Mouse (Mus musculus): ENCODE results near the gene Hoxd3. TPM values are rescaled to one million over a fixed set of nuclear protein-coding genes. Genes with fewer than 3 reads are reported as not detected.

The Hoxd3 gene
- polyA plus RNA-seq, 1 experiment, result 5.7 TPM

GRCm38 (mm10) chr2:74698201-74699052 is 13.3 kb upstream of the Hoxd3 start:
- H3K4me3 ChIP-seq (replicated peaks; ENCODE audit: insufficient read depth, low read depth, low read length), result no peak overlapping the region
- no peak overlapping the region for H3K27ac ChIP-seq (ENCODE audit: insufficient read depth, low read length)
- no peaks in the 10 kb centered on the region for H3K4me1 ChIP-seq (ENCODE audit: control insufficient read depth, insufficient read depth, low read length)
- TF ChIP-seq POLR2A (IDR thresholded peaks at IDR 0.05; ENCODE audit: borderline replicate concordance, insufficient read depth, low read length), result no peak
- no peak for TF ChIP-seq CTCF (IDR thresholded peaks at IDR 0.05; ENCODE audit: borderline replicate concordance, insufficient read depth, low read depth, low read length)
- DNase-seq, result no peak
- 2% methylated on average over 86 of the region's 86 CpGs for WGBS
- H3K27me3 ChIP-seq (ENCODE audit: control insufficient read depth, insufficient read depth, low read length), result peaks cover 22% of the 10 kb centered on the region; the same call in 1 of the 2 replicates

DNA sequence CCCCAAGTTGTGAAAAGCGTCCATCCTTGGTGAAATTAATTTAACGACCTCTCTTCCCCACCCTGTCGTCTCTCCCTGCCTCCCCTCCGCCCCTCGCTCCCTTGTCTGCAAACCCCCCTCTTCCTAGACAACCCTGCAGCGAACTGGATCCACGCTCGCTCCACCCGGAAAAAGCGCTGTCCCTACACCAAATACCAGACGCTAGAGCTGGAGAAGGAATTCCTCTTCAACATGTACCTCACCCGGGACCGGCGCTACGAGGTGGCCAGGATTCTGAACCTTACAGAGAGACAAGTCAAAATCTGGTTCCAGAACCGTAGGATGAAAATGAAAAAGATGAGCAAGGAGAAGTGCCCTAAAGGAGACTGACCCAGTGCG is 12.7 kb upstream of the Hoxd3 start:
- DNase-seq, result no peak
- Histone ChIP-seq H3K27ac (ENCODE audit: insufficient read depth, low read length) (no peak overlapping the region), H3K27me3 (ENCODE audit: control insufficient read depth, insufficient read depth, low read length) (peaks cover 21% of the 10 kb centered on the region; the same call in 1 of the 2 replicates), H3K4me1 (ENCODE audit: control insufficient read depth, insufficient read depth, low read length) (no peaks in the 10 kb centered on the region), H3K4me3 (replicated peaks; ENCODE audit: insufficient read depth, low read depth, low read length) (no peak overlapping the region)
- WGBS, result 3% methylated on average over 17 of the region's 17 CpGs
- TF ChIP-seq POLR2A (IDR thresholded peaks at IDR 0.05; ENCODE audit: borderline replicate concordance, insufficient read depth, low read length), result no peak
- TF ChIP-seq CTCF (IDR thresholded peaks at IDR 0.05; ENCODE audit: borderline replicate concordance, insufficient read depth, low read depth, low read length), result no peak

- DNase-seq, result no peak
- WGBS, result 4% methylated on average over 23 of the region's 23 CpGs
- TF ChIP-seq CTCF (IDR thresholded peaks at IDR 0.05; ENCODE audit: borderline replicate concordance, insufficient read depth, low read depth, low read length), result no peak
- TF ChIP-seq POLR2A (IDR thresholded peaks at IDR 0.05; ENCODE audit: borderline replicate concordance, insufficient read depth, low read length), result no peak
- Histone ChIP-seq H3K4me1 (ENCODE audit: control insufficient read depth, insufficient read depth, low read length) (no peaks in the 10 kb centered on the region), H3K27ac (ENCODE audit: insufficient read depth, low read length) (no peak overlapping the region), H3K4me3 (replicated peaks; ENCODE audit: insufficient read depth, low read depth, low read length) (no peak overlapping the region), H3K27me3 (ENCODE audit: control insufficient read depth, insufficient read depth, low read length) (peaks cover 25% of the 10 kb centered on the region)
These were observed 11.8 kb upstream of the Hoxd3 start for GRCm38 (mm10) chr2:74699664-74700545.

DNA sequence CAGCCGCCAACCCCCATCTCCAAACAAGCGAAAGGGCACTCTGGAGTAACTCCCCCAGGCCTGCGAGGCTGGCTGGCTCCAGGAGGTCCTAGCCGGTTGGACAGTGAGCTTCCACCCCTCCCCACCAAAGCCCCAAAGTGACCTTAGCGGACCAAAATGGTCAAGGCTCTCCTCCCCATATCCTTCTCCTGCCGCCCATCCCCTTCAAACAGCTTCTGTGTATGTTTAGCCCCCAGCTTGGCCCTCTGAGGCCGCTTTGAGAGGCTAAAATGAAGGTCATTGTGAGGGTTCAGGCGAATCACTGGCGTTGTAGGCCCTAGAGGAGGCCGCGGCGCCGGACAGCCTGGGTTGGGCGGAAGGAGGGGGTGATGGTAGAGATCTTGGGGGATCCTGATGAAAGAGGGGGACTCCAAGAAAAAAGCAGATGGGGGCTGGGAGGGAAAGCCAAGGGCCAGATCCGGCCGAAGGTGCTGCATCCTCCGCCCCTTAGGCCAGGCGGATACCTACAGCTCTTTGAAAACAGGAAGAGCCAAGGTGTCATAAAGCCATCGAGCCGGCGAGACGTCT is 11.1 kb upstream of the Hoxd3 start:
- H3K27me3 ChIP-seq (ENCODE audit: control insufficient read depth, insufficient read depth, low read length), result peaks cover 31% of the 10 kb centered on the region
- 5% methylated on average over 22 of the region's 22 CpGs for WGBS
- TF ChIP-seq CTCF (IDR thresholded peaks at IDR 0.05; ENCODE audit: borderline replicate concordance, insufficient read depth, low read depth, low read length), result no peak
- no peak for TF ChIP-seq POLR2A (IDR thresholded peaks at IDR 0.05; ENCODE audit: borderline replicate concordance, insufficient read depth, low read length)
- no peak overlapping the region for H3K27ac ChIP-seq (ENCODE audit: insufficient read depth, low read length)
- H3K4me3 ChIP-seq (replicated peaks; ENCODE audit: insufficient read depth, low read depth, low read length), result no peak overlapping the region
- no peaks in the 10 kb centered on the region for H3K4me1 ChIP-seq (ENCODE audit: control insufficient read depth, insufficient read depth, low read length)
- DNase-seq, result no peak

DNA sequence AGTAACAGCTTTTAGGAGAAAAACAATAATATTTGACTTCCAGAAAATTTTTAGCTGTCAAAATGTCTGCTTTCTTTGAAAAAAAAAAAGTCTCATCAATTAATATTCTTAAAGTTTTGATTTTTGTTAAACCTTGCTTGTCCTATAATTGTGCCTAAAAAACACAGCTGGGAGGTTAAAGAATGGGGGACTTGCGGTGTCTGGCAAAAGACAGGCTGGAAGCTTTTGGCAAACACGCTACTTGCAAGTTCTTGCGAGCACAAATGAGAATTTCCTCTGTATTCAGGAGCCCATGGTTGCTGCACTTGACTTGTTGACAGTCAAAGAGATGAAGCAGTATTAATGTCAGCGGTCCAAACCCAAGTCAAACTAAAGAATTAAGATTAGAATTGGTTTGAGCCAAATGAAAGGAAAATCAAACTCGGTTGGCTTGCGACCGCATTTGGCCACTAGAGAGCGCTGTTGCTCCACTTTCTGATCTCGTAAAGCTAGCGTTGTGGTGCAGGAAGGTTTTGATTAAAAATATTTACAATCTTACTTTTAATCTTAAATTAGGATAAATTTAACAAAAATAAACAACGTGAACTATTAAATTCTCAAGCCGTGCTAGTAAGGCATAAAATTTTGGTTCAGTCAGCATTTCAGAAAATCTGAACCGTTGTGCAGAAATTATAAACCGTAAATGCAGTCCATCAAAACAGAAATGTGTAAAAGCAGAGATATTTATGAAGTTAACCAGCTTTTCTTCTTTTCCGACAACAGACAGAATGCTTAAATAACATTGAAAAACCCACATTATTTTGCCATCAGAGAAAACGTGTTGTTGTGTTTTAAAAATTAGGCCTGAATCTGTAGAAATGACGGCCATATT is 9.5 kb upstream of the Hoxd3 start:
- TF ChIP-seq POLR2A (IDR thresholded peaks at IDR 0.05; ENCODE audit: borderline replicate concordance, insufficient read depth, low read length) (no peak), CTCF (IDR thresholded peaks at IDR 0.05; ENCODE audit: borderline replicate concordance, insufficient read depth, low read depth, low read length) (peak; percentile 75)

GRCm38 (mm10) chr2:74702820-74703219 is 8.9 kb upstream of the Hoxd3 start:
- TF ChIP-seq CTCF (IDR thresholded peaks at IDR 0.05; ENCODE audit: borderline replicate concordance, insufficient read depth, low read depth, low read length), result no peak
- no peak for DNase-seq
- Histone ChIP-seq H3K27ac (ENCODE audit: insufficient read depth, low read length) (no peak overlapping the region), H3K4me1 (ENCODE audit: control insufficient read depth, insufficient read depth, low read length) (no peaks in the 10 kb centered on the region), H3K4me3 (replicated peaks; ENCODE audit: insufficient read depth, low read depth, low read length) (no peak overlapping the region), H3K27me3 (ENCODE audit: control insufficient read depth, insufficient read depth, low read length) (peaks cover 33% of the 10 kb centered on the region)
- WGBS, result 23% methylated on average over 6 of the region's 6 CpGs

More for the DNA sequence above, 9.5 kb upstream of the Hoxd3 start:
- Histone ChIP-seq H3K4me1 (ENCODE audit: control insufficient read depth, insufficient read depth, low read length) (no peaks in the 10 kb centered on the region), H3K4me3 (replicated peaks; ENCODE audit: insufficient read depth, low read depth, low read length) (no peak overlapping the region), H3K27me3 (ENCODE audit: control insufficient read depth, insufficient read depth, low read length) (peaks cover 37% of the 10 kb centered on the region), H3K27ac (ENCODE audit: insufficient read depth, low read length) (no peak overlapping the region)
- WGBS, result 14% methylated on average over 17 of the region's 17 CpGs
- DNase-seq, result peak; percentile 47 to 65

DNA sequence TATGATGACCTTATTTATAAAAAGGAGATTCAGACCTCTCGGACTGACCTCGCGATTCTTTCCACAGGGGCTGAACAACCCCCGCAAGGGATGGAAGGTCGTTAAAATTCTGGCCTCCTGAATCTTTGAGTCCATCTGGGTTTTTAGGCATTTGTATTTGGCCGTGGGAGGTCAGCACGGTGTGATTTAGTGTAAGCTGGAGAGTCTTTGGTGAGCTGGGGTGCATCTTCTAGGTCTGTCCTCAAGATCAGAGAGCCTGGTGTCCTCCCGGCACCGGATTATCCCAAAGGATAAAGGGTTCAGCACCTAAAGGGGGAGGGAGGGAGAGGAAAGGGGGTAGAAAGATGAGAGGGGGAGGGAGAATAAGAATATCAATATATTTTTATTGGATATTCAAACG is 8.4 kb upstream of the Hoxd3 start:
- H3K4me3 ChIP-seq (replicated peaks; ENCODE audit: insufficient read depth, low read depth, low read length), result no peak overlapping the region
- 10% methylated on average over 10 of the region's 10 CpGs for WGBS
- peaks cover 29% of the 10 kb centered on the region for H3K27me3 ChIP-seq (ENCODE audit: control insufficient read depth, insufficient read depth, low read length)

More for the DNA sequence above, 8.4 kb upstream of the Hoxd3 start:
- DNase-seq, result no peak
- no peak for TF ChIP-seq POLR2A (IDR thresholded peaks at IDR 0.05; ENCODE audit: borderline replicate concordance, insufficient read depth, low read length)
- TF ChIP-seq CTCF (IDR thresholded peaks at IDR 0.05; ENCODE audit: borderline replicate concordance, insufficient read depth, low read depth, low read length), result no peak
- no peaks in the 10 kb centered on the region for H3K4me1 ChIP-seq (ENCODE audit: control insufficient read depth, insufficient read depth, low read length)
- no peak overlapping the region for H3K27ac ChIP-seq (ENCODE audit: insufficient read depth, low read length)

All from cerebellum, adult 2 months (tissue).